Mouse (Mus musculus) liver, embryonic 14.5 days (tissue): ENCODE measurements at regions not wholly inside any gene's neighbourhood (a gene's known extent, or its start where the extent isn't known, plus 50 kb on each side); places are given as distances from the start of the nearest gene placed in this dataset.

Source experiments
- CTCF ChIP-seq: IDR thresholded peaks from 2 replicates; pipeline ENCODE4 v1.5.1; 2016; ENCODE audit warnings: antibody characterized with exemption, low read depth, control low read depth
- EP300 ChIP-seq: IDR thresholded peaks from 2 replicates; pipeline ENCODE4 v1.6.1; 2016; ENCODE audit warnings: antibody characterized with exemption, low read depth

DNA sequence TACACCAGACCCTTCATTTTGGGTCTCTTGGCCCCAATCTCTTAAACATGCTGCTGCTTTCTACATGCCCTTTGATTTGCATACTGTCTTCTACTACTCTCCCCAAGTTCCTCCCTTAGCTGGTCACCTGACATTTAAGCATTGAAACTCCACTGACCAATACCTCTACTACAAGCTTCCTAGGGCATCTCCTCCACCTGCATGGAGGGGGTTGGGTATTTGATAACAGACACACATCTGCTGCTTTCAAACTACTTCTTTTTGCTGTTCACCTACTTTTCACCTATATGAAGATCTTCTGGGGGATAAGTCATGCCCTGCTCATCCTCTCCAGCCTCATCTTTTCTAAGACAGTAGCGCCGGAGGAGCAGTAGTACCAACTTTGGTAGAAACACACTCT, 249.9 kb upstream of the Jun start:
- no peak for TF ChIP-seq CTCF
- TF ChIP-seq EP300: no peak
